In genomic region chr5:141013465-141013864, GRCm38 (mm10) we compare ENCODE assay signal across 11 mouse cellular contexts. TPM values are rescaled to one million over a fixed set of nuclear protein-coding genes. Genes with fewer than 3 reads are reported as not detected.
DNase-seq lines count a peak whose midpoint lies in the region; ATAC-seq and TF ChIP-seq lines count a peak whose summit lies in the region.
"Had no signal": no experiment of that assay in that cellular context is flagged by ENCODE, and none has a peak within 500 bp of the region (broad histone marks: within the 10 kb centered on the region; RNA-seq: fewer than 3 reads in every experiment).

No protein-coding gene starts in this region.

- 36% methylated on average over 9 of the region's 9 CpGs for WGBS in kidney, embryonic 16.5 days
- WGBS in macrophage (ENCODE audit: missing documents): 49% methylated on average over 9 of the region's 9 CpGs
- WGBS in cerebellum, adult 2 months: 89% methylated on average over 9 of the region's 9 CpGs

- no peaks in the 10 kb centered on the region for H3K4me1 ChIP-seq in kidney, embryonic 16.5 days (ENCODE audit: insufficient read depth, low read length)
- H3K4me1 ChIP-seq in cerebellum, adult 2 months (ENCODE audit: control insufficient read depth, insufficient read depth, low read length): no peaks in the 10 kb centered on the region

- H3K9ac ChIP-seq in kidney, embryonic 16.5 days (replicated peaks; ENCODE audit: low read length): no peak overlapping the region

- DNase-seq in adrenal gland, postnatal 14 days: peak; percentile 3
- DNase-seq in adrenal gland, postnatal 10 days: no peak
- no peak for DNase-seq in kidney, adult 8-10 months
- no peak for DNase-seq in frontal cortex, adult 2 months (ENCODE audit: extremely low spot score in 1 of 2, low spot score in 1 of 2)
- no peak for DNase-seq in cerebellum, adult 2 months
- DNase-seq: heart, postnatal 4 days had no signal

- no peak overlapping the region for H3K27ac ChIP-seq in kidney, embryonic 16.5 days (ENCODE audit: low read length)
- peak overlapping the region; percentile 80 for H3K27ac ChIP-seq in macrophage
- no peak overlapping the region for H3K27ac ChIP-seq in cerebellum, adult 2 months (ENCODE audit: insufficient read depth, low read length)

- TF ChIP-seq POLR2A in cerebellum, adult 2 months (IDR thresholded peaks at IDR 0.05; ENCODE audit: borderline replicate concordance, insufficient read depth, low read length): no peak

- no peak for TF ChIP-seq CTCF in cerebellum, adult 2 months (IDR thresholded peaks at IDR 0.05; ENCODE audit: borderline replicate concordance, insufficient read depth, low read depth, low read length)

- no peaks in the 10 kb centered on the region for H3K9me3 ChIP-seq in kidney, embryonic 16.5 days (ENCODE audit: low read length)

- H3K4me2 ChIP-seq in kidney, embryonic 16.5 days (replicated peaks; ENCODE audit: low read depth, low read length): no peak overlapping the region
- H3K4me2 ChIP-seq: liver, embryonic 11.5 days had no signal

- no peaks in the 10 kb centered on the region for H3K36me3 ChIP-seq in kidney, embryonic 16.5 days (ENCODE audit: insufficient read depth, low read length)
- H3K36me3 ChIP-seq in macrophage (ENCODE audit: inconsistent target): no peaks in the 10 kb centered on the region

- ATAC-seq in kidney, embryonic 16.5 days (ENCODE audit: low FRiP score, low TSS enrichment): peak; percentile 49; the same call in 1 of the 2 replicates
- 0 out of 4 replicates have a peak, but pooled peaks have one; percentile 8 to 30 for ATAC-seq in hematopoietic stem cell, adult 5-6 weeks (replicated peaks in 1 of 2; ENCODE audit: insufficient read depth in 1 of 2, low FRiP score in 2 of 2, low TSS enrichment in 1 of 2, low read depth in 1 of 2, poor library complexity in 2 of 2, severe bottlenecking in 2 of 2)

- no peaks in the 10 kb centered on the region for H3K27me3 ChIP-seq in kidney, embryonic 16.5 days (ENCODE audit: insufficient read depth, low read length)
- no peaks in the 10 kb centered on the region for H3K27me3 ChIP-seq in cerebellum, adult 2 months (ENCODE audit: control insufficient read depth, insufficient read depth, low read length)

- H3K79me2 ChIP-seq in macrophage (ENCODE audit: inconsistent target): no peaks in the 10 kb centered on the region

- no peak overlapping the region for H3K4me3 ChIP-seq in kidney, embryonic 16.5 days (ENCODE audit: low read length)
- H3K4me3 ChIP-seq in macrophage (ENCODE audit: inconsistent target): no peak overlapping the region
- H3K4me3 ChIP-seq in cerebellum, adult 2 months (replicated peaks; ENCODE audit: insufficient read depth, low read depth, low read length): no peak overlapping the region
- H3K4me3 ChIP-seq: myocyte had no signal

RNA-seq across cellular contexts. Expression of gene Card11, which starts 13.1 kb away (rescaled TPM):
- total RNA-seq in adrenal gland, postnatal 14 days (2021): 0.63 and 7.8 TPM in 2 replicates
- 1 to 10 TPM; 1.6 to 2.5 TPM for total RNA-seq in adrenal gland, postnatal 10 days (2021)
- polyA plus RNA-seq in kidney, embryonic 16.5 days (2015; fragmentation: Nextera tagmentation; extraction: Ambion mirVana): 0.08 and 0.27 TPM in 2 replicates
- total RNA-seq in hematopoietic stem cell, adult 5-6 weeks (2017): 3.9 and 5.7 TPM in 2 replicates
- 10 to 100 TPM in 18 of 26 experiments, 1 to 10 TPM in 7, under 1 TPM in 1; 0.42 to 33.6 (median 12.5) TPM for total RNA-seq in macrophage (2018; cell fraction: chromatin; rRNA removed)
- 10 to 100 TPM in 19 of 26 experiments, 1 to 10 TPM in 7; 4.1 to 20.9 (median 11.5) TPM for total RNA-seq in macrophage (2018; cell fraction: cytosol; rRNA removed)
- 10 to 100 TPM in 21 of 26 experiments, 1 to 10 TPM in 5; 3.0 to 29.3 (median 16.5) TPM for total RNA-seq in macrophage (2018; cell fraction: nucleus; rRNA removed)
- polyA plus RNA-seq in macrophage (2018): 5.6 to 25.4 TPM (median 9.0 TPM) in 3 replicates
- polyA plus RNA-seq in frontal cortex, adult 2 months (2012; rRNA removed): 0.20 and 0.27 TPM in 2 replicates
- 0.25 and 0.44 TPM in 2 replicates for polyA plus RNA-seq in cerebellum, adult 2 months (2012; rRNA removed)
